In genomic region chrX:142305010-142305868, GRCm38 (mm10) we compare ENCODE assay signal across 7 mouse cellular contexts. TPM values are rescaled to one million over a fixed set of nuclear protein-coding genes. Genes with fewer than 3 reads are reported as not detected.
A peak's percentile ranks its signal among the peaks of the same experiment; 100 is the strongest.
DNase-seq lines count a peak whose midpoint lies in the region; ATAC-seq lines count a peak whose summit lies in the region.

No protein-coding gene starts in this region.

- peak overlapping the region; percentile 53 for H3K4me3 ChIP-seq in embryonic facial prominence, embryonic 10.5 days
- H3K4me3 ChIP-seq in hindbrain, embryonic 14.5 days (replicated peaks; ENCODE audit: low read length) = peak overlapping the region; percentile 16
- H3K4me3 ChIP-seq in midbrain, embryonic 10.5 days = peak overlapping the region; percentile 48

- H3K9me3 ChIP-seq in embryonic facial prominence, embryonic 10.5 days = no peaks in the 10 kb centered on the region
- H3K9me3 ChIP-seq in hindbrain, embryonic 14.5 days (ENCODE audit: control insufficient read depth, low read length) = no peaks in the 10 kb centered on the region
- no peaks in the 10 kb centered on the region for H3K9me3 ChIP-seq in midbrain, embryonic 10.5 days (replicated peaks)

- peak overlapping the region; percentile 48; the same call in 1 of the 2 replicates for H3K27ac ChIP-seq in embryonic facial prominence, embryonic 10.5 days (replicated peaks)
- H3K27ac ChIP-seq in hindbrain, embryonic 14.5 days = peak overlapping the region; percentile 58
- H3K27ac ChIP-seq in midbrain, embryonic 10.5 days (replicated peaks) = peak overlapping the region; percentile 64

- DNase-seq in left cerebral cortex, postnatal 4 days = peak; percentile 71
- no peak for DNase-seq in left cerebral cortex, adult 11 months (ENCODE audit: low spot score)
- peak; percentile 21 for DNase-seq in embryonic facial prominence, embryonic 10.5 days (ENCODE audit: low spot score)
- peak; percentile 35 for DNase-seq in hindbrain, embryonic 14.5 days (ENCODE audit: low spot score)
- peak; percentile 28 for DNase-seq in midbrain, embryonic 10.5 days (ENCODE audit: low spot score)
- DNase-seq in thymus, adult 18-20 months = no peak
- DNase-seq in spleen, adult 12 weeks (ENCODE audit: low spot score) = no peak

- H3K4me2 ChIP-seq in hindbrain, embryonic 14.5 days (replicated peaks) = peak overlapping the region; percentile 50

- 31% methylated on average over 35 of the region's 35 CpGs for WGBS in embryonic facial prominence, embryonic 10.5 days
- 25% methylated on average over 35 of the region's 35 CpGs for WGBS in hindbrain, embryonic 14.5 days
- 30% methylated on average over 35 of the region's 35 CpGs for WGBS in midbrain, embryonic 10.5 days

- intact Hi-C loops in left cerebral cortex, postnatal 4 days (cut with DNase I) = no loop called here

- peaks cover 99% of the 10 kb centered on the region for H3K27me3 ChIP-seq in embryonic facial prominence, embryonic 10.5 days (replicated peaks; ENCODE audit: low read depth, poor library complexity, severe bottlenecking)
- H3K27me3 ChIP-seq in hindbrain, embryonic 14.5 days (ENCODE audit: control insufficient read depth, insufficient read depth, low read length) = peaks cover 24% of the 10 kb centered on the region
- H3K27me3 ChIP-seq in midbrain, embryonic 10.5 days (ENCODE audit: low read depth, poor library complexity, severe bottlenecking) = peaks cover 99% of the 10 kb centered on the region

- peaks cover 13% of the 10 kb centered on the region; the same call in 1 of the 2 replicates for H3K4me1 ChIP-seq in embryonic facial prominence, embryonic 10.5 days
- H3K4me1 ChIP-seq in hindbrain, embryonic 14.5 days (replicated peaks; ENCODE audit: control insufficient read depth, insufficient read depth, low read length) = 0 out of 2 replicates have a peak, but pooled peaks cover 11% of the 10 kb centered on the region
- H3K4me1 ChIP-seq in midbrain, embryonic 10.5 days = peaks cover 16% of the 10 kb centered on the region

- peak; percentile 88 for ATAC-seq in hindbrain, embryonic 14.5 days (ENCODE audit: low FRiP score)

- peak overlapping the region; percentile 34; the same call in 1 of the 2 replicates for H3K9ac ChIP-seq in hindbrain, embryonic 14.5 days

- no peaks in the 10 kb centered on the region for H3K36me3 ChIP-seq in embryonic facial prominence, embryonic 10.5 days (replicated peaks)
- H3K36me3 ChIP-seq in hindbrain, embryonic 14.5 days (replicated peaks; ENCODE audit: control insufficient read depth, insufficient read depth) = no peaks in the 10 kb centered on the region
- no peaks in the 10 kb centered on the region for H3K36me3 ChIP-seq in midbrain, embryonic 10.5 days

RNA-seq across cellular contexts. Expression of gene Kcne1l, which starts 0.9 kb away (rescaled TPM):
- 10 to 100 TPM; 14.5 to 15.0 TPM for total RNA-seq in left cerebral cortex, postnatal 4 days (2021)
- polyA plus RNA-seq in embryonic facial prominence, embryonic 10.5 days (2016; fragmentation: Nextera tagmentation; extraction: Ambion mirVana) = 14.8 and 15.3 TPM in 2 replicates
- polyA plus RNA-seq in hindbrain, embryonic 14.5 days (2014; fragmentation: Nextera tagmentation; extraction: Ambion mirVana) = 33.0 and 33.8 TPM in 2 replicates
- 11.4 and 13.5 TPM in 2 replicates for polyA plus RNA-seq in midbrain, embryonic 10.5 days (2016; fragmentation: Nextera tagmentation; extraction: Ambion mirVana)

Comparison
In these comparisons a context has a peak if more than half of its experiments do, and no peak if none do; other contexts are left out.
1. DNase-seq: peak in left cerebral cortex, postnatal 4 days (single experiment), embryonic facial prominence, embryonic 10.5 days (single experiment), hindbrain, embryonic 14.5 days (single experiment) and midbrain, embryonic 10.5 days (single experiment); none in left cerebral cortex, adult 11 months (single experiment), thymus, adult 18-20 months (0 of 2) and spleen, adult 12 weeks (single experiment).
2. Peak in every context shown above with its lines, with median percentiles within 50 percentile points of each other: H3K27ac ChIP-seq and H3K4me3 ChIP-seq.